Comparison of ENCODE assay signal across 9 mouse cellular contexts in genomic region chr4:62640496-62641229, GRCm38 (mm10).
DNase-seq lines count a peak whose midpoint lies in the region; ATAC-seq and TF ChIP-seq lines count a peak whose summit lies in the region.
"Had no signal": no experiment of that assay in that cellular context is flagged by ENCODE, and none has a peak within 500 bp of the region (broad histone marks: within the 10 kb centered on the region; RNA-seq: fewer than 3 reads in every experiment).

No protein-coding gene starts in this region.

- TF ChIP-seq POLR2A in kidney, adult 2 months (IDR thresholded peaks at IDR 0.05; ENCODE audit: low read depth, low read length) = no peak
- TF ChIP-seq POLR2A in CH12.LX (IDR thresholded peaks at IDR 0.05; ENCODE audit: low read depth, low read length) = no peak
- no peak for TF ChIP-seq POLR2A in thymus, adult 2 months (IDR thresholded peaks at IDR 0.05; ENCODE audit: control insufficient read depth, extremely low read depth, insufficient read depth, low read length, poor library complexity)

- H3K4me3 ChIP-seq in kidney, adult 2 months (ENCODE audit: insufficient read depth, low read depth, low read length) = no peak overlapping the region
- H3K4me3 ChIP-seq in CH12.LX (replicated peaks in 1 of 3; ENCODE audit: low read depth in 2 of 3, low read length in 2 of 3, poor library complexity in 1 of 3) = no peak overlapping the region
- H3K4me3 ChIP-seq in limb, embryonic 15.5 days = no peak overlapping the region
- H3K4me3 ChIP-seq in thymus, adult 2 months (ENCODE audit: control insufficient read depth, insufficient read depth, low read length) = no peak overlapping the region

- TF ChIP-seq EP300 in CH12.LX (IDR thresholded peaks at IDR 0.05; ENCODE audit: low read length) = no peak

- peak; percentile 48 for ATAC-seq in common myeloid progenitor, adult 5-6 weeks (replicated peaks; ENCODE audit: low read depth, poor library complexity, severe bottlenecking)
- no peak for ATAC-seq in limb, embryonic 15.5 days (ENCODE audit: insufficient number of reproducible peaks, low FRiP score, low TSS enrichment, low read depth)

- peak overlapping the region; percentile 8; the same call in 1 of the 2 replicates for H3K4me2 ChIP-seq in CH12.LX (ENCODE audit: insufficient read depth, low read depth, poor library complexity, severe bottlenecking)
- H3K4me2 ChIP-seq in limb, embryonic 15.5 days = no peak overlapping the region

- peak overlapping the region; percentile 55 for H3K27ac ChIP-seq in kidney, adult 2 months (ENCODE audit: insufficient read depth, low read depth, low read length)
- H3K27ac ChIP-seq in CH12.LX (ENCODE audit: insufficient read depth, low read depth) = no peak overlapping the region
- peak overlapping the region; percentile 74 for H3K27ac ChIP-seq in limb, embryonic 15.5 days
- H3K27ac ChIP-seq in thymus, adult 2 months (ENCODE audit: control insufficient read depth, insufficient read depth, low read length) = no peak overlapping the region

- peaks cover 6% of the 10 kb centered on the region; the same call in 1 of the 2 replicates for H3K4me1 ChIP-seq in kidney, adult 2 months (ENCODE audit: control insufficient read depth, insufficient read depth, low read length)
- H3K4me1 ChIP-seq in CH12.LX (ENCODE audit: control insufficient read depth in 1 of 2, insufficient read depth in 2 of 2) = peaks cover 15 to 38% of the 10 kb centered on the region in 2 experiments
- peaks cover 35% of the 10 kb centered on the region for H3K4me1 ChIP-seq in limb, embryonic 15.5 days
- peaks cover 12% of the 10 kb centered on the region for H3K4me1 ChIP-seq in thymus, adult 2 months (replicated peaks; ENCODE audit: control insufficient read depth, insufficient read depth, low read length)

- TF ChIP-seq CTCF in kidney, adult 2 months (conservative IDR thresholded peaks at IDR 0.05; ENCODE audit: insufficient read depth, insufficient read length, low read depth, low read length) = 0 out of 2 replicates have a peak, but pooled peaks have one; percentile 10
- no peak for TF ChIP-seq CTCF in CH12.LX (conservative IDR thresholded peaks at IDR 0.05 in 1 of 2, IDR thresholded peaks at IDR 0.05 in 1 of 2; ENCODE audit: low read depth in 2 of 2, low read length in 2 of 2)
- no peak for TF ChIP-seq CTCF in thymus, adult 2 months (IDR thresholded peaks at IDR 0.05; ENCODE audit: borderline replicate concordance, control insufficient read depth, extremely low read depth, insufficient read depth, low read length, poor library complexity)

- dilution Hi-C loops in CH12.LX (cut with MboI; ENCODE audit: extremely low pct_ligation_motif_present, extremely low pct_unique_long_range_greater_than_20kb, low sequenced_read_pairs) = no loop called here

- H3K9ac ChIP-seq in CH12.LX (ENCODE audit: insufficient read depth, low read depth) = no peak overlapping the region
- H3K9ac ChIP-seq in limb, embryonic 15.5 days = no peak overlapping the region

- no peaks in the 10 kb centered on the region for H3K27me3 ChIP-seq in kidney, adult 2 months (replicated peaks; ENCODE audit: control insufficient read depth, insufficient read depth, low read length)
- peaks cover 1% of the 10 kb centered on the region for H3K27me3 ChIP-seq in CH12.LX (replicated peaks)
- H3K27me3 ChIP-seq in limb, embryonic 15.5 days = no peaks in the 10 kb centered on the region
- H3K27me3 ChIP-seq in thymus, adult 2 months (ENCODE audit: control insufficient read depth, insufficient read depth, low read length) = no peaks in the 10 kb centered on the region

- TF ChIP-seq RAD21 in CH12.LX (IDR thresholded peaks at IDR 0.05; ENCODE audit: low read depth, low read length) = no peak

- WGBS in kidney, adult 2 months = 57% methylated on average over 15 of the region's 15 CpGs
- 62% methylated on average over 15 of the region's 15 CpGs for WGBS in limb, embryonic 15.5 days
- WGBS in thymus, adult 2 months = 78% methylated on average over 15 of the region's 15 CpGs

- no peaks in the 10 kb centered on the region for H3K9me3 ChIP-seq in CH12.LX (replicated peaks; ENCODE audit: low read length)
- no peaks in the 10 kb centered on the region for H3K9me3 ChIP-seq in limb, embryonic 15.5 days

- in situ Hi-C loops in CH12.LX (cut with MboI; ENCODE audit: low pct_ligation_motif_present, low pct_unique_long_range_greater_than_20kb, low sequenced_read_pairs) = no loop called here

- DNase-seq in kidney, adult 2 months = peak; percentile 50
- no peak for DNase-seq in kidney, postnatal 36 days
- DNase-seq in CH12.LX (ENCODE audit: extremely low read depth) = no peak
- no peak for DNase-seq in thymus, adult 2 months
- no peak for DNase-seq in right cerebral cortex, adult 18-20 months
- DNase-seq: embryo, embryonic 11 days; gastrocnemius, postnatal 10 days had no signal

- H3K79me2 ChIP-seq in CH12.LX (replicated peaks; ENCODE audit: control insufficient read depth, extremely low read depth, insufficient read depth, poor library complexity, severe bottlenecking) = no peaks in the 10 kb centered on the region

- H3K36me3 ChIP-seq in kidney, adult 2 months (ENCODE audit: control insufficient read depth, insufficient read depth, low read length) = no peaks in the 10 kb centered on the region
- H3K36me3 ChIP-seq in CH12.LX (replicated peaks in 1 of 2; ENCODE audit: control insufficient read depth in 1 of 2, insufficient read depth in 1 of 2, low read length in 1 of 2) = no peaks in the 10 kb centered on the region
- no peaks in the 10 kb centered on the region for H3K36me3 ChIP-seq in limb, embryonic 15.5 days
- 0 out of 2 replicates have a peak, but pooled peaks cover 3% of the 10 kb centered on the region for H3K36me3 ChIP-seq in thymus, adult 2 months (ENCODE audit: control insufficient read depth, insufficient read depth, low read length)

TF ChIP-seq in CH12.LX, 34 proteins besides CTCF, POLR2A, EP300 and RAD21:
- TF ChIP-seq MAX (IDR thresholded peaks at IDR 0.05; ENCODE audit: low read length) (no peak), ZNF384 (IDR thresholded peaks at IDR 0.05; ENCODE audit: low read depth, low read length) (no peak), TBP (conservative IDR thresholded peaks at IDR 0.05; ENCODE audit: low read depth, low read length) (no peak), PAX5 (IDR thresholded peaks at IDR 0.05; ENCODE audit: low read length) (no peak), SMC3 (IDR thresholded peaks at IDR 0.05; ENCODE audit: low read depth, low read length) (no peak), IRF4 (IDR thresholded peaks at IDR 0.05; ENCODE audit: low read depth, low read length) (no peak), CHD2 (IDR thresholded peaks at IDR 0.05; ENCODE audit: low read length) (no peak), USF2 (conservative IDR thresholded peaks at IDR 0.05; ENCODE audit: low read depth, low read length) (no peak), ZC3H11A (IDR thresholded peaks at IDR 0.05; ENCODE audit: low read depth, low read length) (no peak), E2F4 (IDR thresholded peaks at IDR 0.05; ENCODE audit: insufficient replicate concordance, low read depth, low read length) (no peak), UBTF (IDR thresholded peaks at IDR 0.05; ENCODE audit: low read depth, low read length) (no peak), MAFK (IDR thresholded peaks at IDR 0.05; ENCODE audit: insufficient replicate concordance, low read length) (no peak), JUN (IDR thresholded peaks at IDR 0.05; ENCODE audit: insufficient read depth, low read depth, low read length) (no peak), CHD1 (IDR thresholded peaks at IDR 0.05; ENCODE audit: low read depth, low read length) (no peak), TCF12 (IDR thresholded peaks at IDR 0.05; ENCODE audit: low read depth, low read length) (no peak)

Comparison
In these comparisons a context has a peak if more than half of its experiments do, and no peak if none do; other contexts are left out.
1. H3K27ac ChIP-seq: peak in kidney, adult 2 months (single experiment) and limb, embryonic 15.5 days (single experiment); none in CH12.LX (single experiment) and thymus, adult 2 months (single experiment).